Mouse (Mus musculus) mouse embryonic stem cell (cell line): ENCODE data around the gene Mid1.
"Not testable (repeated sequence)": the region's sequence is repeated elsewhere in the genome, so short reads cannot be mapped to it uniquely, and the experiment has no call there.

Experiments
- in situ Hi-C, 2 experiments: fragments of 300-500 bp; cut with MboI; formaldehyde crosslinking; loops; 1 replicate in 1 of 2; 3 replicates in 1 of 2; pipeline ENCODE4 v1.14.3; 2019 to 2020; ENCODE audit warnings: low sequenced_read_pairs in 2 of 2, low pct_unique_long_range_greater_than_20kb in 1 of 2, mixed read lengths in 1 of 2; ENCODE audit not compliant: unreplicated experiment in 1 of 2

The Mid1 gene

DNA sequence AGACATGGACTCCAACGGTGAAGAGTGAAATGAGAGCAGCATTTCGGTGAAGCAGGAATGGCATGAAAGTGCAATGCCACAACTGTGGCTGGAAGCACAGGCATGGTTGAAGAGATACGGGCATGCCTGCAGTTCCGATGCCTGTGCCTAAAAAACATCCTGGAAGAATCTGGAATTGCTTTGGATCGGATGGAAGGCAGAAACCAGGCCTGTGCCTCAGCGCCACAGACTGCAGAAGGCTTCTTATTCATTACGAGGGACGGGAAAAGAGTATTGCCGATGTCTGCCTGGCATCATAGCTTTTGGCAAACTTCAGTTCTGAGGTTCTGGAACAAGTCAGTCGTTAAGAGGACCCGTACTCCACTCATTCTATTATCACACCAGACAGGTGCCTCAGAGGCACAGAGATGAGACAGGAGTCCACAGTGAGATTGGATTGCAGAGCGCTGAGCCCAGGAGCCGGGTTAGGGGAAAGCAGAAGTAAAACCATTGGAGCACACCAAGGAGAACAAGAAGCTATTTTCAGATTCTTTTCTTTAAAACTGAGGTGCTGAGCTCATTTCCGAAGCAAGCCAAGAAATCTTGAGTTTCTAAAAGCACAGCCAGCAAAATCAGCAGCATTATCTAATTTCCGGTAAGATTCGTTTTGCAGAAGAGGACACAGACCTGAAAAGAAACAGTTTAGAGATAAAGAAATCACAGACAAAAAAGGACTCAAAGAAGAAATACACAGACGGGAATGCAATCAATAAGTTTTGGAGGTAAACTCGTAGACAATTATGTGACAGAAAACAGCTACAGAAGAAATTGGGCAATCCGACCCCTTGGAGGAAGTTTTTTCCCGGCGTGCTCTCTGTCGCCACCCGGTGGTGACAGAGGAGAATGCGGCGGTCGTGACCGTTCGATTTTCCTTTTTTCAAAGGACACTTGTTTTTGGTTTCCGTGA is 293.7 kb downstream of the Mid1 start:
- in situ Hi-C loops: loop anchor here in 1 of 2 experiments (5.0 kb wide), 1 partner anchor 176 kb away; no protein-coding TSS in a partner anchor

DNA sequence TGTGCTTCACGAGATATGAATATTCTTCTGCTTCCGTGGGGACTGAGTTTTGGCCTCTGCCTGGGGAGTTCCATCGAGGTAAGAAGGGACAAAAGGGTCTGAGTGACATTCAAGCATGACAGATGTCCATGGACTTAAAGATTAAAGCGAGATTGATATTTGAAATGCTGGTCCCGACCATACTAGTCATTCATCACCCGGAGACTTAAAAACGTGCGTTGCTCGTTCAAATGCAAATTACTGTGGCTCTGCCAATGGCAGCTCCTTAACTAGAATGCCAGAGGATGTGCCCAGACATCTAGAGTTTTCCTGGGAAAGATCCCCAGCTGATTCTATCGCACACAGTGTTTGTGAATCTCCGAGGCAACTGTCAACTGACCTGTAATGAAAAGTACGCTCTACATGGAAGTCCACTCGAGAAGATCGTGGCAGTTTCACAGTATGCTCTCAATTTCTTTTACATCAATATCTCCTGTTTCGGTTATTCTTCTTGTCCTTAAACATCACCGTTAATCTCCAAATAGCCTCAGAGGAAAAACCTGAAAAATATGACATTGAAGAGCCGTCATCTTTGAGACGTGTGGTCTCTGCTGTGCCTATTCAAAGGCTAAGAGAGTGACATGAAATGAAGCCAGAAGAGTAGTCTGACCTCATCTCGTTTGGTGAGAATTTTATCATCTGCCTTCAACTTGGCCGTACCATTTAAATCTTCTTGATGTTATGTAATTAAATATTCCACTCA is 294.6 kb downstream of the Mid1 start:
- in situ Hi-C loops: loop anchor here in 1 of 2 experiments (5.0 kb wide), 1 partner anchor 177 kb away; no protein-coding TSS in a partner anchor

DNA sequence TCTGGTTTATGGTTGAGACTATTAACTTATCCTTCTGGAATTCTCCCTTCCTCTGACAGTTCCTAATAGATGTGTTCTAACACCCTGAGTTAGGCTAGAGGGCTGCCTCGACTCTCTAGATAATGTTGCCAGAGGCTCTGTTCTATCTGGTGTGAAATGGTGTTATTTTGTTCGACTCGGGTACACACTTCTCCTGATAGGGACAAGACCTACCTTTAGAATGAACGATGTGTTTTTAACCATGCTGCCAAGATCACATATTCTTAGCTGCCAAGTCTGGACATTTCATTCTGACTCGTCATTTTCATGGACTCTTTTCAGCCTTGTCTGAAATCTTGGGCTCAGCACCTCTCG is 295.2 kb downstream of the Mid1 start:
- in situ Hi-C loops: not testable (repeated sequence)

DNA sequence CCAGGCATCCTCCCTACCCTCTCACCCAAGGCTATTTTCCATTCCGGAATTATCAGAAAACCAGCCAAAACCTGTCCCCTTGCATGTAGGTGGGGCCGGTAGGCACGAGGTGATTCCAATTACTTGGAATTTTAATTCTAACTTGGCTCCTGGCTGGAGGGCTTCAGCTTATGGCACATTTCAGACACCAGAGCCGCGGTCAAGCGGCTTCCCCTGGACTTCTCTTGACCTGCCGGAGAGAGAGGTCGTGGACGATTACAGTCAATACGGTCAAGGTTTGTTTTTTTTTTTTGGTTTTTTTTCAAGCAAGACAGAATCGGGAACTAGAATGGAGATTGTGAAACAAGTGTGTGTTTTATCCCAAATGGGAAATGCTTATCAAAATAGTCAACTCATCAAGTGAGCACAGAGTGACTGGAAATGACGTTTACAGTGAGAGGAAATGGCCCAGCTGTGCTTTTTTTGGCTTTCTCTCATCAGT is 295.9 kb downstream of the Mid1 start:
- in situ Hi-C loops: no loop called here

DNA sequence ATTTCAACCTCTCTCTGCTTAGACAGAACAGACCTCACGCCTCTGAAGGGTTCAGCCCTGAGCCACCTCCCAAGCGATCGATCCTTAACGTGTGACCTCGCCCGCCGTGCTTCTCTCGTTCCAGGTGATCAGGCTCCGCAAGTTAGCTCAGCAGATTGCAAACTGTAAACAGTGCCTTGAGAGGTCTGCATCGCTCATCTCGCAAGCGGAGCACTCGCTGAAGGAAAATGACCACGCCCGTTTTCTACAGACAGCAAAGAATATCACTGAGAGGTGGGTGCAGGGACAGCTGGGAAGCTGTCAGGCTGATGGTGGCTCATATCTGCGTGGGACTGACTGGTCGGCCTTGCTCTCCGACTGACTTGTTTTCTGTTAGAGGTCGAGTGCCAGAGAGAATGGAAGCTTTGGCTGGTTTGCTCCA is 296.8 kb downstream of the Mid1 start:
- in situ Hi-C loops: not testable (repeated sequence)

DNA sequence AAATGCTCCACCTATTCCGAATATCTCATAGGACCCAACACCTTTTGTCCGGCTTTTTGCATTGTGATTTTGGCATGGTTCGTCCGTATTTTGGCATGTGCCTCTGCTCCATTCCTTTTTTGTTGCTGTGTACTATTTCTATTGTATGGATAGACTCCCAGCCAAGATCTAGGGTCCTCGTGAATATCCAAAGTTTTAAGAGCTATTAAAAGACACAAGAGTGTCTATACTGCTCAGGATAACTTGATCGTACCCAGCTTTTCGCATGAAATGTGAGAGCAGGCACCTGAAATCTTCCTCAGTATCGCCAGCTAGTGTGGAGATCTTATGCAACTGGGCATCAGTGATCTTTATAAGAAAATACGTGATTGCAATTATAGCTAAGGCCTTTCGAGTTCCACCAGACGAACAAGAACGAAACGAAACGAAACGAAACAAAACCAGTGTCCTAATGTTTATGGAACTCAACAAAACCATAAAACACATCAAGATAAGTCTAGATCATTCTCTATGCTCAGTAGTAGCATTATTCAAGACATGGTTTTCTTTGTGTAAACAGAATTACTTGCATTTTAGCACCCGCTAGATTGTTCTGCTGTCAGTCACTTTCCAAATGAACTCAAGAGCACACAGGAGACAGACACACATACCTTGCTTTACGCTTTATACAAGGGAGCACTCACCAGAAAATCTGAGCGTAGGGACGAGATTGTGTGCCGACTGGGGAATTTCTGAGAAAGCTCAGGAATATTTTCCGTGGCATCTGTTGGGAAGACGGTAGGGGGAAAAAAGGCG is 297.8 kb downstream of the Mid1 start:
- in situ Hi-C loops: not testable (repeated sequence)

DNA sequence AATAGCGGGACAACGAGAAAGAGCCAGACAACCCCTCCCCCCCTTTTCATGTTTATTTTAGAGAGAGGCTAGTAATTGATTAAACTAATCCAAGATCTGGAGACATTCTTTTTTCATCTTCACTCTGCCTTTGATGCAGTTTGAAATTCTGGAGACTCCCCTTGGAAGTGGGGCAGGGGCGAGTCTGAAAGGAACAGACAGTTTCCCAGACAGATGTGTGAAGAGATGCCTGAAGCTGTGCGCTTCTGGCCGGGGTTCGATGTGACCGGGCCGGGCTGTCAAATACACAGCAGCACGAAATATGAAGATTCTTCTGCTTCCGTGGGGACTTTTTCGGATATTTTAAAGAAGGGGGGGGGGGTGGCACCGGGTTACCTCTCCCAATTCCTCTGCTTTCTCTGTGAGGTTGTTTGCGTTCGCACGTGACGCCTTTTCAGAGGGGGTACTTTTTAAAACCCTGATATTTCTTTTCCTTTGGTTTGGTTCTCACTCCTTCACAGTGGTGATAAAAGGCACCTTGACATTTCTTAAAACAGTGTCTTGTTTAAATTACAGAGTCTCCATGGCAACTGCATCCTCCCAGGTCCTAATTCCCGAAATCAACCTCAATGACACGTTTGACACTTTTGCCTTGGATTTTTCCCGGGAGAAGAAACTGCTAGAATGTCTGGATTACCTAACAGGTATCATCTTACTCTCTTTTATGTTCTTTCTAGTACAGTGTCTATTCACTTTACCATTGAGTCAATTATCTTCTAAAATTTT is 298.6 kb downstream of the Mid1 start:
- in situ Hi-C loops: not testable (repeated sequence)

DNA sequence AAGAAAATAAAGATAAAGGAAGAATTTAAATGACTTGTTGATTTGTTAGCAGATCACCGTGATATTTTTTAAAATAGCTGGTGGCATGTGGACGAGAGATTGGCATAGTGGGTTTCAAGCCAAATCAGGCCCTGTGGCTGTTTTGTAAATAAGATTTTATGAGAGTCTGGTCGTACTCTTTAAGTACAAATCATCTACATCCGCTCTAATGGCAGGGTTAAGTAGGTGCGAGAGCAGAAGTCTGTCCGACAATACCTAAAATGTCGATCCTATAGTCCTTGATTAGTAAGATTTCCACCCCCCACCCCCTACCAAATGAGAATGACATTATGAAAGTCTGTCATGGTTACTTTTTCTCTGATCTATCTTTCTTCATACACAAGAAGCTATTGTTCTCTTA is 299.3 kb downstream of the Mid1 start:
- in situ Hi-C loops: not testable (repeated sequence)

DNA sequence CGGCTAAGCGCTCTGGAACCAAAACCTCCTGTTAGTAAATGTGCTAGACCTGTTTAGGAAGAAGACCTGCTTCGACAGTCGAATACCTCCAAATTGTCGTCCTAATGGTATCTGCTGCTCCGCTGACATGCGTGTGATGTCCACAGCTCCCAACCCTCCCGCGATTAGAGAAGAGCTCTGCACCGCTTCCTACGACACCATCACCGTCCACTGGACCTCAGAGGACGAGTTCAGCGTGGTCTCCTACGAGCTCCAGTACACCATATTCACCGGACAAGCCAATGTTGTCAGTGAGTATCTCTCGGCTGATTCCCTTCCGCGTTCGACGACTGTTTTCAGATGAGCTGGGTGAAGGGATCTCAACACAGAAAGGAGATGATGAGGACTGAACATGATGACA is 299.9 kb downstream of the Mid1 start:
- in situ Hi-C loops: loop anchor here in 1 of 2 experiments (5.0 kb wide), 1 partner anchor 103 kb away; no protein-coding TSS in a partner anchor

DNA sequence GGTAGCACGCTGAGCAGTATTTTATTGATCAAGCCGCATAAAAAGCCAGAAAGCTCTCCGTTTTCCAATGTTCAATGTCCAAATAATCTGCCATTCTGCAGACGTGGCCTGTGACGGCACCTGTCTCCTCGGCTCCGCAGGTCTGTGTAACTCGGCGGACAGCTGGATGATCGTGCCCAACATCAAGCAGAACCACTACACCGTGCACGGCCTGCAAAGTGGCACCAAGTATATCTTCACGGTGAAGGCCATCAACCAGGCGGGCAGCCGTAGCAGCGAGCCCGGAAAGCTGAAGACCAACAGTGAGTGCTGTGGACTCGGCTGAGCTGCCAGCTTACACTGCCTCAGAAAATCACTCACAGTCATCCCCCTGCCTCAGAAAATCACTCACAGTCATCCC is 300.8 kb downstream of the Mid1 start:
- in situ Hi-C loops: loop anchor here in 1 of 2 experiments (5.0 kb wide), 1 partner anchor 103 kb away; no protein-coding TSS in a partner anchor

DNA sequence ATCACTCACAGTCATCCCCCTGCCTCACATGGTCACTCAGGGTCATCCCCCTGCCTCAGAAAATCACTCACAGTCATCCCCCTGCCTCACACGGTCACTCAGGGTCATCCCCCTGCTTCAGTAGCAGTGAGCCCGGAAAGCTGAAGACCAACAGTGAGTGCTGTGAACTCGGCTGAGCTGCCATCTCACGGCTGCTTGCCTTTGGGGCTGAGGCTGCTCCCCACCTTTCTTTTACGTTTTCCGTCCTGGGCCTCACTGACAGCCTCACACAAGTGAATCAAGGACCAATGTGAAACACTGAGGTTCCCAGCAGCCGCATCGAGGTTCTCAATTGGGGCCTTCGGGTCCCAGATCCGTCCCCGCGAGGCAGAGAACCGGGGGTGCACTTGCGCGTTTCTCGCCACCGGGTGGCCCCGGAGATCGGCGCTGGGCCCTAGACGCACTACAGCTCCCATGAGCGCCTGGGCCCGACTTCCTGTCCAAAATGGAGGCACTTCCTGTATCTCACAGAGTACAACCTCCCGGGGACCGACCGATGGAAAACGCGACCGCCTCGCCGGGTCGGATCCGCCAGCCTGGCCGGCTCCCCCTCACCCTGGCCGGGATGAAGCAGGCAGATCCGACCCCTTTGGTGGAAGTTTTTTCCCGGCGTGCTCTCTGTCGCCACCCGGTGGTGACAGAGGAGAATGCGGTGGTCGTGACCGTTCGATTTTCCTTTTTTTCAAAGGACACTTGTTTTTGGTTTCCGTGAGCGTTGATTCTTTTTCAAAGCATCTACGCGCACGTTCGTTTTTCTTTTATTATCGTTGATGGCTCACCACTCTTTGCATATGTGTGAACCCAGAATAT is 301.7 kb downstream of the Mid1 start:
- in situ Hi-C loops: loop anchor here in 1 of 2 experiments (5.0 kb wide), 1 partner anchor 104 kb away; no protein-coding TSS in a partner anchor

DNA sequence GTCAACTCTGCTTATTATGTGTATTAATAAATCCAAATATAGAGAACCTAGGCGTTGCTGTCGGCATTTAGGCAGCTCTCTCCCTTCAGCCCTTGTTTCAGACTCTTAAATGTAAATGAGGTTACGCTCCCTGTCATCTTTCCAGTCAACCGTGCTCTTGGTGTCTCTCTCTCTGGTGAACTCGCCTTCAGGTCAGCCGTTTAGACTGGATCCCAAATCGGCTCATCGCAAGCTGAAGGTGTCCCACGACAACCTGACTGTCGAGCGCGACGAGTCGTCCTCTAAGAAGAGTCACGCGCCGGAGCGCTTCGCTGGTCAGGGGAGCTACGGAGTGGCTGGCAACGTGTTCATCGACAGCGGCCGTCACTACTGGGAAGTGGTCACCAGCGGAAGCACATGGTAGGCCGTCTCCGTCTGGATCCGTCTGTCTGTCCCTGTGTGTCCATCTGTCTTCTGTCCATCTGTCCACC is 302.4 kb downstream of the Mid1 start:
- in situ Hi-C loops: loop anchor here in 1 of 2 experiments (5.0 kb wide), 1 partner anchor 105 kb away; no protein-coding TSS in a partner anchor

DNA sequence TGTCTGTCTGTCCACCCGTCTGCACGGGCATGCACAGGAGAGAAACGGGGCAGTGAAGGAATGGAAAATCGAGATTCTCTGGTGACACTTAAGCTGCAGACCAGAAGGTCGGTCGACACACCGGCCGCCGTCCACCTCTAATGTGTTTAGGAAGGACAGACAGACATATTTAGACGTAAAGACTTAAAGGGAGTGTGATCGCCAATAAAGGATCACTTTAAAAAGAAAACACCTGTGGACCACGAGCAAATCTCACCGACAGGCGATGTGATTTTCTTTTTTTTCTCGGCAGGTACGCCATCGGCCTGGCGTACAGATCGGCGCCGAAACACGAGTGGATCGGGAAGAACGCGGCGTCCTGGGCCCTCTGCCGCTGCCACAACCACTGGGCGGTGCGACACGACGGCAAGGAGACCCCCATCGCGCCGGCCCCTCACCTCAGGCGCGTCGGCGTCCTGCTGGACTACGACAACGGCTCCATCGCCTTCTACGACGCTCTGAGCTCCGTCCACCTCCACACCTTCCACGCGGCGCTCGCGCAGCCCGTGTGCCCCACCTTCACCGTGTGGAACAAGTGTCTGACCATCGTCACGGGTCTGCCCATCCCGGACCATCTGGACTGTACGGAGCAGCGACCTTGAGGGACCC is 303.7 kb downstream of the Mid1 start:
- in situ Hi-C loops: loop anchor here in 1 of 2 experiments (5.0 kb wide), 1 partner anchor 106 kb away; no protein-coding TSS in a partner anchor

DNA sequence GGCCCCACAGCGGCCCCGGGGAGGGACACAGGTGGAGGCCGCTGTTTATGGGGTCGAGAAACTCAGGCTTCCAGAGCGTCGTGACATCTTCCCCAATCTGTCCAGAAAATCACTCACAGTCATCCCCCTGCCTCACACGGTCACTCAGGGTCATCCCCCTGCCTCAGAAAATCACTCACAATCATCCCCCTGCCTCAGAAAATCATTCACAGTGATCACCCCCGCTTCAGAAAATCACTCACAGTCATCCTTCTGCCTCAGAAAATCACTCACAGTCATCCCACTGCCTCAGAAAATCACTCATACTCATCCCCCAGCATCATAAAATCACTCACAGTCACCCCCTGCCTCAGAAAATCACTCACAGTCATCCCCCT is 304.2 kb downstream of the Mid1 start:
- in situ Hi-C loops: loop anchor here in 1 of 2 experiments (5.0 kb wide), 1 partner anchor 107 kb away; no protein-coding TSS in a partner anchor

DNA sequence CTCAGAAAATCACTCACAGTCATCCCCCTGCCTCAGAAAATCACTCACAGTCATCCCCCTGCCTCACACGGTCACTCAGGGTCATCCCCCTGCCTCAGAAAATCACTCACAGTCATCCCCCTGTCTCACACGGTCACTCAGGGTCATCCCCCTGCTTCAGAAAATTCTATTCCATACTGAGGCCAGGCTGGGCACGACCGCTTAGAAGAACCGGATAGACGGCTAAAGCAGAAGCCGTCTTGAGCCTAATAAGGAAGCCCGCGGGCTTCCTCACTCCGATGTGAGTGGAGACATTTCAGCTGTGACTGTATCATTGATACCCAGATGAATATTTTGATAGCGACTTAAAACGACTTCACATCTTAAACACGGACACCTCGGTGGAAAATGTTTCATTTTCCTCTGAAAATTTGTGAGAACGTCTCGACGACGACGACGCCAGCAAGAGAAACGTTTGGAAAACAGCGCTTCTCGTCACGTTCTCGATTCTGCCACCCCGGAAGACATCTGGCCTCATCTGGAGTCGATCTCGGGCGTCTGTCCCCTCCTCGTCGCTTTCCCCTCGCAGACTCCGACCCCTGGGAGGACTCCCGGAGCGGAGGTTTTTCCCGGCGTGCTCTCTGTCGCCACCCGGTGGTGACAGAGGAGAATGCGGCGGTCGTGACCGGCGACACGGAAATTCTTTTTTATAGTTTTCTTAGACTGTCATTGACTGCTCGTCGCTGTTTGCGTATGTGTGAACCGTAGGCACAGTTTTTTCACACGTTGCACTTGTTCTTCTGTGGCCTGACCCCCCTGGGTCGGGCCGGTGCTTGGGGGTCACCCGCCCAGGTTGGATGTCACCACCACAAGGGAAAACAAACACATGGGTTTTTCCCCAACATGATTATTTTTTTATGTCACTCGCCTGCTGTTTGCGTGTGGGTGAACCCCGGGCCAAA is 305.0 kb downstream of the Mid1 start:
- in situ Hi-C loops: loop anchor here in 1 of 2 experiments (5.0 kb wide), 1 partner anchor 108 kb away; no protein-coding TSS in a partner anchor
